Mouse (Mus musculus) small intestine, adult 2 months (tissue): ENCODE measurements around the gene Tuba1a.

Experiments used
- CTCF ChIP-seq: fragments of 200-500 bp; IDR thresholded peaks from 2 replicates; pipeline ENCODE4 v1.5.1; 2012; ENCODE audit warnings: low read depth, mild to moderate bottlenecking, control low read depth, inconsistent platforms, low read length, moderate library complexity, mixed read lengths; ENCODE audit not compliant: insufficient replicate concordance, insufficient read length; ENCODE audit errors: extremely low read depth
- POLR2A ChIP-seq: fragments of 200-500 bp; IDR thresholded peaks from 2 replicates; pipeline ENCODE4 v1.6.1; 2012; ENCODE audit warnings: low read depth, mild to moderate bottlenecking, control low read depth, inconsistent platforms, low read length, moderate library complexity

DNA sequence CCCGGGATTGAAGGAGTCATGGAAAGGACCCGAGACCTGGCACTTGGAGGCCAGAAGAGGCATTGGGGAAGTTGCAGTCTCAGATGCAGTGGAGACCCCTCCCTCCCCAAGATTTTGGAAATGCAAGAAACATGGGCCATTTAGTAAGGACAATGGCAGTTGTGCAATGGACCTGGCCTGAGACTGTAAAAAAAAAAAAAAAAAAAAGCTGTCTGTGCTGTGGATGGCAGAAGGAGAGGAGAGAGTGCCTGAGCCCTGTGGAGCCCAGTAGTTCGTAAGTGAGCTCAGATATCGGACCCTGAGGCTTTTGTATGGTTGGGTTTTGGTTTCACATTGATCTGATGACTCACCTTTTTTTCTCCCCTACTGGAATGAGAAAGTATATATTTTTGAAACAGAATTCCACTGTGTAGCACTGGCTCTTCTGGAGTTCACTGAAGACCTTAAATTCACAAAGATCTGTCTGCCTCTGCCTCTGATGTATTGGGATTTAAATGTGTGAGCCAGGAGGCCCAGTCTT lies 5.5 kb upstream of the Tuba1a start:
- no peak for TF ChIP-seq POLR2A
- TF ChIP-seq CTCF = no peak
